Comparison of ENCODE assay signal across 9 mouse cellular contexts in genomic region chr4:144997887-144998658, GRCm38 (mm10).
DNase-seq lines count a peak whose midpoint lies in the region; ATAC-seq and TF ChIP-seq lines count a peak whose summit lies in the region.
"Had no signal": no experiment of that assay in that cellular context is flagged by ENCODE, and none has a peak within 500 bp of the region (broad histone marks: within the 10 kb centered on the region; RNA-seq: fewer than 3 reads in every experiment).

No protein-coding gene starts in this region.

- peak overlapping the region; percentile 93; the same call in 1 of the 2 replicates for H3K27ac ChIP-seq in lung, embryonic 14.5 days (ENCODE audit: low read depth)
- peak overlapping the region; percentile 76 for H3K27ac ChIP-seq in embryonic facial prominence, embryonic 10.5 days (replicated peaks)
- peak overlapping the region; percentile 98 for H3K27ac ChIP-seq in stomach, embryonic 14.5 days (ENCODE audit: low read length)
- H3K27ac ChIP-seq: hindbrain, embryonic 15.5 days had no signal

- H3K27me3 ChIP-seq in lung, embryonic 14.5 days (ENCODE audit: insufficient read depth, low read length): no peaks in the 10 kb centered on the region
- no peaks in the 10 kb centered on the region for H3K27me3 ChIP-seq in embryonic facial prominence, embryonic 10.5 days (replicated peaks; ENCODE audit: low read depth, poor library complexity, severe bottlenecking)
- H3K27me3 ChIP-seq in stomach, embryonic 14.5 days (ENCODE audit: control insufficient read depth, insufficient read depth, low read length): no peaks in the 10 kb centered on the region
- H3K27me3 ChIP-seq: hindbrain, embryonic 15.5 days had no signal

- H3K9ac ChIP-seq in lung, embryonic 14.5 days: no peak overlapping the region
- H3K9ac ChIP-seq in stomach, embryonic 14.5 days (replicated peaks; ENCODE audit: low read depth, low read length): no peak overlapping the region
- H3K9ac ChIP-seq: hindbrain, embryonic 15.5 days had no signal

- no peak overlapping the region for H3K4me2 ChIP-seq in lung, embryonic 14.5 days
- H3K4me2 ChIP-seq in stomach, embryonic 14.5 days (replicated peaks; ENCODE audit: low read depth, low read length): no peak overlapping the region
- H3K4me2 ChIP-seq: hindbrain, embryonic 15.5 days had no signal

- no peaks in the 10 kb centered on the region for H3K36me3 ChIP-seq in lung, embryonic 14.5 days (ENCODE audit: insufficient read depth)
- H3K36me3 ChIP-seq in embryonic facial prominence, embryonic 10.5 days (replicated peaks): no peaks in the 10 kb centered on the region
- no peaks in the 10 kb centered on the region for H3K36me3 ChIP-seq in stomach, embryonic 14.5 days (ENCODE audit: control insufficient read depth, insufficient read depth, low read length)
- H3K36me3 ChIP-seq: hindbrain, embryonic 15.5 days had no signal

- no peak overlapping the region for H3K4me3 ChIP-seq in lung, embryonic 14.5 days (ENCODE audit: low read depth, low read length)
- no peak overlapping the region for H3K4me3 ChIP-seq in lung, adult 2 months (replicated peaks; ENCODE audit: extremely low read depth, low read depth, low read length)
- H3K4me3 ChIP-seq in embryonic facial prominence, embryonic 10.5 days: no peak overlapping the region
- no peak overlapping the region for H3K4me3 ChIP-seq in stomach, embryonic 14.5 days (ENCODE audit: low read depth, low read length)
- H3K4me3 ChIP-seq: hindbrain, embryonic 15.5 days had no signal

- TF ChIP-seq CTCF in lung, embryonic 14.5 days (IDR thresholded peaks at IDR 0.05; ENCODE audit: low read depth): no peak
- TF ChIP-seq CTCF in lung, adult 2 months (IDR thresholded peaks at IDR 0.05; ENCODE audit: insufficient read depth, low read length): no peak

- H3K4me1 ChIP-seq in lung, embryonic 14.5 days (ENCODE audit: insufficient read depth): peaks cover 47% of the 10 kb centered on the region
- peaks cover 20% of the 10 kb centered on the region for H3K4me1 ChIP-seq in lung, adult 2 months (ENCODE audit: control insufficient read depth, insufficient read depth, low read length)
- H3K4me1 ChIP-seq in embryonic facial prominence, embryonic 10.5 days: peaks cover 62% of the 10 kb centered on the region
- peaks cover 55% of the 10 kb centered on the region for H3K4me1 ChIP-seq in stomach, embryonic 14.5 days (ENCODE audit: control insufficient read depth, insufficient read depth, low read length)

- TF ChIP-seq POLR2A in lung, adult 2 months (IDR thresholded peaks at IDR 0.05; ENCODE audit: borderline replicate concordance, extremely low read depth, low read depth, low read length): no peak

- no peak for ATAC-seq in lung, embryonic 14.5 days (ENCODE audit: insufficient read depth)
- ATAC-seq in stomach, embryonic 14.5 days (ENCODE audit: insufficient number of reproducible peaks, insufficient read depth, low FRiP score, low read depth): no peak

- DNase-seq in lung, embryonic 14.5 days: no peak
- no peak for DNase-seq in lung, adult 2 months
- DNase-seq in embryonic facial prominence, embryonic 10.5 days (ENCODE audit: low spot score): no peak
- peak; percentile 46 for DNase-seq in kidney, postnatal 14 days
- no peak for DNase-seq in right cerebral cortex, postnatal 36 days (ENCODE audit: low spot score in 2 of 2)
- DNase-seq in right cerebral cortex, postnatal 10 days (ENCODE audit: low spot score in 2 of 2): no peak
- no peak for DNase-seq in thymus, postnatal 10 days (ENCODE audit: low spot score in 2 of 2)

- 38% methylated on average over 3 of the region's 3 CpGs for WGBS in lung, embryonic 14.5 days
- whole genome bisulfite sequencing in lung, adult 2 months: 20% methylated on average over 3 of the region's 3 CpGs
- 62% methylated on average over 3 of the region's 3 CpGs for WGBS in embryonic facial prominence, embryonic 10.5 days
- WGBS in stomach, embryonic 14.5 days: 42% methylated on average over 3 of the region's 3 CpGs

- no peaks in the 10 kb centered on the region for H3K9me3 ChIP-seq in lung, embryonic 14.5 days (ENCODE audit: low read depth, low read length)
- no peaks in the 10 kb centered on the region for H3K9me3 ChIP-seq in embryonic facial prominence, embryonic 10.5 days
- no peaks in the 10 kb centered on the region for H3K9me3 ChIP-seq in stomach, embryonic 14.5 days (ENCODE audit: control insufficient read depth, low read depth, low read length)
- H3K9me3 ChIP-seq: hindbrain, embryonic 15.5 days had no signal
